8 mouse cellular contexts compared by ENCODE assay signal in genomic region chr1:59592876-59593275, GRCm38 (mm10).
DNase-seq lines count a peak whose midpoint lies in the region; ATAC-seq lines count a peak whose summit lies in the region.

No protein-coding gene starts in this region.

- peak; percentile 51 for DNase-seq in adrenal gland, postnatal 10 days
- DNase-seq in adrenal gland, adult 8-10 months = no peak
- DNase-seq in neural tube, embryonic 10.5 days (ENCODE audit: extremely low spot score, low spot score) = no peak
- peak; percentile 64 for DNase-seq in lung, postnatal 36 days
- DNase-seq in frontal cortex, postnatal 14 days (ENCODE audit: low spot score in 2 of 2) = no peak
- DNase-seq in left cerebral cortex, adult 8-10 months (ENCODE audit: low spot score in 2 of 2) = no peak
- no peak for DNase-seq in thymus, postnatal 25 days

- ATAC-seq in neural tube, embryonic 12.5 days (ENCODE audit: low FRiP score, low read depth) = no peak

- H3K4me3 ChIP-seq in neural tube, embryonic 12.5 days = no peak overlapping the region

- H3K4me1 ChIP-seq in neural tube, embryonic 12.5 days = peaks cover 7% of the 10 kb centered on the region

- 25% methylated on average over 12 of the region's 12 CpGs for WGBS in neural tube, embryonic 12.5 days

- no peak overlapping the region for H3K9ac ChIP-seq in neural tube, embryonic 12.5 days

- no peaks in the 10 kb centered on the region for H3K9me3 ChIP-seq in neural tube, embryonic 12.5 days

- H3K27me3 ChIP-seq in neural tube, embryonic 12.5 days (replicated peaks) = peaks cover 17% of the 10 kb centered on the region

- no peaks in the 10 kb centered on the region for H3K36me3 ChIP-seq in neural tube, embryonic 12.5 days

- H3K4me2 ChIP-seq in neural tube, embryonic 12.5 days (replicated peaks) = peak overlapping the region; percentile 44

- H3K27ac ChIP-seq in neural tube, embryonic 12.5 days = no peak overlapping the region

Comparison
In these comparisons a context has a peak if more than half of its experiments do, and no peak if none do; other contexts are left out.
1. DNase-seq: peak in adrenal gland, postnatal 10 days (single experiment) and lung, postnatal 36 days (single experiment); none in adrenal gland, adult 8-10 months (single experiment), neural tube, embryonic 10.5 days (single experiment), frontal cortex, postnatal 14 days (0 of 2), left cerebral cortex, adult 8-10 months (0 of 2) and thymus, postnatal 25 days (single experiment).